Mouse (Mus musculus) spleen, adult 2 months (tissue): ENCODE results near the gene Stag1.

Experiments
- CTCF ChIP-seq: fragments of 200-500 bp; IDR thresholded peaks from 2 replicates; pipeline ENCODE4 v1.5.1; 2011; ENCODE audit warnings: mild to moderate bottlenecking, inconsistent platforms; ENCODE audit not compliant: insufficient read depth, insufficient read length, insufficient replicate concordance; ENCODE audit errors: extremely low read depth
- POLR2A ChIP-seq: fragments of 200-500 bp; IDR thresholded peaks from 2 replicates; pipeline ENCODE4 v1.6.1; 2011; ENCODE audit warnings: low read depth, low read length, inconsistent platforms

GRCm38 (mm10) chr9:100978666-100979065, 381.1 kb downstream of the Stag1 start:
- TF ChIP-seq POLR2A: no peak
- no peak for TF ChIP-seq CTCF
